Mouse (Mus musculus) layer of hippocampus, postnatal 25 days (tissue): ENCODE results near the gene Fbrsl1. TPM values are rescaled to one million over a fixed set of nuclear protein-coding genes. Genes with fewer than 3 reads are reported as not detected.

ENCODE experiments used
- DNase-seq, 2 experiments: peaks; one replicate each; pipeline ENCODE4 v3.0.0; 2022; ENCODE audit warnings: mixed read lengths in 2 of 2, low spot score in 1 of 2; ENCODE audit errors: extremely low spot score in 1 of 2
- total RNA-seq, 2 experiments: library from RNA; stranded (reverse); gene quantifications; 2 replicates each; pipeline ENCODE4 v1.2.3; 2021

Fbrsl1 gene
- total RNA-seq, 2 experiments from 2014 or later: 83.5 to 89.3 TPM

GRCm38 (mm10) chr5:110376802-110377433 lies 71.4 kb downstream of the Fbrsl1 start:
- peak; percentile 69 to 92 for DNase-seq

DNA sequence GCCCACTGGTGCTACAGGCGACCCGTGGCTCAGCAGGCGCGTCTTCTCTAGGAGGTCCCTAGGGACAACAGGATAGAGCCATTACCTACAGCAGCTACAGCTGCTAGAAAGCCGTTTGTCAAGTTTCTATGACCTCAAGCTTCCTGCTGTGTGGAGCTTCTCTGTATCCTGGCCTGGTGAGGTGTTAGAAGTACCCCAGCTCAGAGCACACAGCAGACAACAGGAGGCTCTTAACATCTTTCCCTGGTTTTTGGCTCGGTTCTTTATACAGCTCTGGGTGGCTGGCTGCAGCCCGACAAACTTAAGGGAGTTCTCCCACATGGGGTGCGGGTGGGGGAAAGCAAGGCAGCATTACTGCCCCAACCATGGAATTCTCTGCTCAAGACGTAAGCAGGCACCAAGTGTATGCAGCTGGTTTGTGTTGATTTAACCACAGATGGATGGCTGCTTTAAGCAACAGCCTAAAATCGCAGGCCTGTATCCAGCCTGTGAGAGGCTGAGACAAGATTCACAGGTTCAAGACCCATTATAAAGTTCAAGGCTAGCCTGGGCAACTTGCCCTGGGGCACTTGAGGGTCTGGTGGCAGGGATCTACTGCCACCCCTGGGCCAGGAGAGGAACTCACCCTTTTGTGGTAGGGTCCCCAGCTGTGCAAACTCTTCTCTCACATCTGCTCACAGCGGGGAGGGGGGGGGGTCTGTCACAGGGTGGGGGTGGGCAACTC lies 84.3 kb downstream of the Fbrsl1 start:
- DNase-seq: no peak

- DNase-seq: peak; percentile 61 to 66
Observed at GRCm38 (mm10) chr5:110363179-110363821, 85.0 kb downstream of the Fbrsl1 start.

GRCm38 (mm10) chr5:110362813-110363178 lies 85.5 kb downstream of the Fbrsl1 start:
- DNase-seq: no peak

DNA sequence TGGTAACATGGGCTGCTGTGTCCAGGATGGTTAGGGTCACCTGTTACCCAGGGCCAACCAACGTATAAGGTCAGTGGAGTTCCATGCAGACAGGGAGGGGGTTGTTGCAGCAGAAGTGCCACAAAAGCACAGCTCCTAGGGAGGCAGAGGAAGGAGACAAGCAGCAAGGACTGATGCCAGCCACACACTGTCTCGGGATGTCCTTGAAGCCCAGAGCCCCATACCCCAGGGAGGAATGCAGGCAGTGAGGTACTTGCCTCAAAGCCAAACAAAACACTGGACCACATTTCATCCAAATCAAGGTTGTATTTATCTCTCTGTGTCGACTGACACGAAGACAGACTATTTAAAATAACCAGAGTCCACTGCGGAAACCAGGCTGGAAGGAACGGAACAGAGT lies 86.8 kb downstream of the Fbrsl1 start:
- DNase-seq: no peak

- peak; percentile 83 to 97 for DNase-seq
Observed at GRCm38 (mm10) chr5:110357531-110358179, 90.6 kb downstream of the Fbrsl1 start.

GRCm38 (mm10) chr5:110354716-110355115 lies 93.6 kb downstream of the Fbrsl1 start:
- DNase-seq: peak in 1 of 2 experiments; percentile 60

- no peak for DNase-seq
Observed at GRCm38 (mm10) chr5:110347006-110347405, 101.3 kb downstream of the Fbrsl1 start.

DNA sequence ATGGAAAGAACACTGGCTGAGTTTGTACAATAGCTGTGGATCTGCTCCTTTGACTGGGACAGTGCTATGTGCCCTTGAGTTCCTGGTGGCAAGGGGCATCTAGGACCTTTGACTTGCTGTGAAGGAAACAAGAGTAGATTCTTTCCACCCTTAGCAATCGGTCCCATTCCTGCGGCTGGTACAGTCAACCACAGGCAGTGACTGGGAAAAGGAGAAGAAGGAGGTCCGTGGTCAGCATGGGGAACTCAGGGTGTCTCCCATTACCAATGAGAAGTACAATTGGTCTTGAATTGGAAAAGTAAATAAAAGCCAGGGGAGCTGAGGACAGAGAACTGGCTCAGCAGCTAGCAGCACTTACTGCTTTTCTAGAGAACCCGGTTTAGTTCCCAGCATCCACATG lies 102.8 kb downstream of the Fbrsl1 start:
- DNase-seq: no peak

GRCm38 (mm10) chr5:110344524-110344923 lies 103.8 kb downstream of the Fbrsl1 start, which contains the start of gene Lrcol1:
Gene Lrcol1 (plus strand): TSS chr5:110344730.
- DNase-seq: no peak

GRCm38 (mm10) chr5:110342648-110343284 lies 105.5 kb downstream of the Fbrsl1 start, which contains the start of gene P2rx2:
Gene P2rx2 (minus strand): TSS chr5:110343212.
- DNase-seq: no peak

DNA sequence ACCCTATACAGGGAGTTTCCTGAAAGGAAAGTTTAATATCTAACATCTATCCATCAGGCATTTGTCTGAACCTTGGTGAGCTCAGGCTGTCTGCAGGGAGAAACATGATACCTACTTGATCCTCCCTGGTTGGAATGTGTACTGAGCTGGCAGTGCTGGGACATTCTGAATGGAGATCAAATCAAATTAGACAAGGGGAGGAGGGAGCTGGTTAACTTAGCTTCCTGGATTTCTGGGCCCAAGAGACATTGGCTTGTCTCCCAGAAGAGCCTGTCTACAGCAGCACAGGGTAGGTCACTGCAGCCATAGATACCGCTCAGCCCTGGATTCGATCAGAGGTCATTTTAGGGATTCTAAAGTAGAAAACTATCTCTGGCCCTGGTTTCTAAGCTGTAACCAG lies 109.5 kb downstream of the Fbrsl1 start:
- DNase-seq: no peak

- DNase-seq: no peak
Observed at GRCm38 (mm10) chr5:110330508-110330907, 117.8 kb downstream of the Fbrsl1 start.

GRCm38 (mm10) chr5:110313127-110313526 lies 135.2 kb downstream of the Fbrsl1 start:
- no peak for DNase-seq

Other genes with a start within 250 kb of the Fbrsl1 start
- gene Ankle2, start 217.5 kb downstream of the Fbrsl1 start, total RNA-seq: 10 to 100 TPM; 36.1 to 41.3 TPM
- 10 to 100 TPM; 62.5 to 63.2 TPM for gene Pgam5, start 178.6 kb downstream of the Fbrsl1 start, total RNA-seq
- 10 to 100 TPM in 1 of 2 experiments, 1 to 10 TPM in 1; 10.0 to 12.6 TPM for gene Pxmp2, start 162.3 kb downstream of the Fbrsl1 start, total RNA-seq
- 1 to 10 TPM; 1.3 to 1.8 TPM for gene Pole, start 162.2 kb downstream of the Fbrsl1 start, total RNA-seq
- under 1 TPM in 1 of 2 experiments, not detected in 1; 0.75 TPM for gene P2rx2, start 105.3 kb downstream of the Fbrsl1 start, total RNA-seq
- not detected for gene Lrcol1, start 103.8 kb downstream of the Fbrsl1 start, total RNA-seq
- gene Galnt9, start 95.9 kb upstream of the Fbrsl1 start, total RNA-seq: 100 to 1,000 TPM; 111 to 124 TPM
- gene Noc4l, start 204.9 kb upstream of the Fbrsl1 start, total RNA-seq: 10 to 100 TPM; 29.1 to 29.5 TPM
- gene Ddx51, start 204.9 kb upstream of the Fbrsl1 start, total RNA-seq: 10 to 100 TPM; 24.1 to 34.6 TPM